Mouse (Mus musculus) frontal cortex, postnatal 36 days (tissue): ENCODE data around the gene Epha4.

ENCODE experiments used
- DNase-seq, 2 experiments: peaks; one replicate each; pipeline ENCODE4 v3.0.0; 2022; ENCODE audit warnings: low spot score in 2 of 2

Gene Epha4

DNA sequence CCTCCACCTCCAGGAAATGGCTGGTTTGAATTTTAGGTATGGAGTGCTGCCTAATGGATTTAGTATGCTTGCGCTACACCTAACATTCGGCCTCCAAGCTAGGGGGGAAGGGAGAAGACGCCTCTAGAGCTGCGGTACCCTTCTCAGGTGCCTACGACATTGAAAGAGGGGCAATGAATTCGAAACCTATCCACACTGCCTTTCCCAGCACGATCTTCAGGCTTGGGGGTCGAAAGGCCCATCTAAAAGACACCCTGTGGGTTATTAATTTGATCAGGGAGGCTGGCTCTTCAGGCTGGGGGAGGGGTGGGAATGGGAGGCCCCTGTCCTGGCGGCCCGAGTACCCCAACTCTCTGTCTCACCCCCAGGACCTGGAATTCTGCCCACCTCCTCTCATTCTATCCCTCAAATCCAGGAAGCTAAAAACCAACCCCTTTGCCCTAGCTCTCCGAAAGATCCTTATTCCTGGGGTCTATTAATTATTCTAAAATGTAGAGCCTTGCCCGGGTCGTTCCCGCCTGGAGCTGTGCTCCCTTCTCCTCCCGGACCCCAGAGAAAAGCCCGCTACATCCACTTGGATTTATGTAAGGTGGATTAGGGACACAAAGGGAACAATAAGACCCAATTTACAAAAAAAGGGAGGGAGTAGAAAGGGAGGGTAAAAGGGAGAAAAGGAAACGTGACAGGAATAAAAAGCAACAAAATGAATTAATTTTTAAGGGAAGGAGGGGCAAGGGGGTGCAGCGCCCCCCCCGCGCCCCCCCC lies 2.3 kb downstream of the Epha4 start:
- DNase-seq: no peak

DNA sequence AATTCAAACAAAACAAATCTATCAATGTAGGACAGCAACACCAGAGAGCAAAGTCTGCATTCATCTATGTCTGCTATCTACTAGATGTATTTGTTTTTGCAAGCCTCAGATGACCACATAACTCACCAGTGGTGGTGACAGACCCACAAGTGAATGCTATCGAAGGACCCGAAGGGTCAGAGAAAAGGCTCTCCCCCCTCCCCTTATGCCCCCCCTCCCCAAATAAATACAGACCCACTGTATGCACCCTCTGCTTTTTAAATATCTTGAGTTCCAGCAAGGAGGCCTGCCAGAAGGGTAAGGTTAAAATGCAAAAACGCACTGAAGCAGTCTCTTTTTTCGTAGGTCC lies 2.9 kb downstream of the Epha4 start:
- DNase-seq: no peak

DNA sequence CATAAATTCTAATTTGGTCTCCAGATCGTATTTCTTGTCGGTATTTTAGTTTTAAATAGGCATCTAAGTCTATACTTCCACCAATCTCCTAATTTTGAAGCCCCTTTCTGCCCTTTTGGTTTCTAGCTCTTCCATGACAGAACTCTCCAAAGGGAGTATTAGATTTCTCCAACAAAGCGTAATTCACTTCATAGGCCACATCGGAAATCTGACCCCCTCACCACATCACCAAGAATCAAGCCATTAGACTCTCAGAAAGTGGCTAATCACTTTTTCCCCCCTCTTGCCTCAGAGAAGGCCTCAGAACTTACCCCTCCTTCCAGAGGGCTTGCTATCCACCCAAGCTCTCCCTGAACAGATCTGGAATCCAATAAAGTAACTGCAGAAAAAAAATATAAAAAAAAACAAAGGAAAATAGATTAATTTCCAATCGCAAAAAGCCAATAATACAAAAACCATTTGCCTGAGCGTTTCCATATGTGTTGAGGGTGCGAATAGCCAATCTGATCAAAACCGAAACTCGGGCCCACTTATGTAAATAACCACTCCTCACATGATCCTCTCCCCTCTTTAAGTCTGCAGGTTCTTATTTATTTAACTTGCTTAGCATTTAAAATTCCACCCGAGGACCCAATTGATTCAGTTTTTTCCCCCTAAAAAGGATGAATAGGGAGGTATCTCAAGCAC lies 3.4 kb downstream of the Epha4 start:
- no peak for DNase-seq

DNA sequence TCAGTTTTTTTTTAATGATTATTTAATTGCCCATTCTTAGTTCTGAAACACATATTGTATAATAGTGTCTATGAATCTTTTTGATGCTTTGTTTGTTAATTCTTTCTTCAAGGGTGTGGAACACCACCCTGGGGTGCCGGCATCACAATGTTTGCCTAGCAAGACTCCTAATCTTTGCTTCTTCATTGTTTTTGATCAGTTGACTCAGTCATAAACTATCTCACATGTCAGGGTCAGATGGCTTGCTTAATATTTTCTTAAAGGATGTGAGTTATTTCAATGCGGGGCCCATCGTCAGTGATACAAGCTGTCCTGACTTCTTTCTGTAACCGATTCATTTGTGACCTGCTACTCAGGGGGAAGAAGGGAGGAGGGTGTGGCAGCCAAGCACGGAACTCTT lies 4.3 kb downstream of the Epha4 start:
- DNase-seq: no peak

DNA sequence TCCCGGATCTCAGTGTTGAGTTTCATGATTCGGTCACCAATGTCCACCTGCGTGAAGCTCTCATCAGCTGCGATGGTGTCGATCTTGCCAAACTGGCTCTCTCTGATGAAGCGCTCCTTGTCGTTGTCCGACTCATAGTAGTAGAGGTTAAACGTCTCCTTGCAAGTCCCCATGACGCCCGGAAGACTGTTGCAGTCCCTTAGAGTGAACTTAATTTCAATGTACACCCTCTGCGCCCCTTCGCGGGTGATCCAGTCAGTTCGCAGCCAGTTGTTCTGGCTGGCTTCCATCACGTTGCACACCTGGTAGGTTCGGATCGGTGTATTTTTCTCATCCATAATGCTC lies 8.1 kb downstream of the Epha4 start:
- DNase-seq: no peak

DNA sequence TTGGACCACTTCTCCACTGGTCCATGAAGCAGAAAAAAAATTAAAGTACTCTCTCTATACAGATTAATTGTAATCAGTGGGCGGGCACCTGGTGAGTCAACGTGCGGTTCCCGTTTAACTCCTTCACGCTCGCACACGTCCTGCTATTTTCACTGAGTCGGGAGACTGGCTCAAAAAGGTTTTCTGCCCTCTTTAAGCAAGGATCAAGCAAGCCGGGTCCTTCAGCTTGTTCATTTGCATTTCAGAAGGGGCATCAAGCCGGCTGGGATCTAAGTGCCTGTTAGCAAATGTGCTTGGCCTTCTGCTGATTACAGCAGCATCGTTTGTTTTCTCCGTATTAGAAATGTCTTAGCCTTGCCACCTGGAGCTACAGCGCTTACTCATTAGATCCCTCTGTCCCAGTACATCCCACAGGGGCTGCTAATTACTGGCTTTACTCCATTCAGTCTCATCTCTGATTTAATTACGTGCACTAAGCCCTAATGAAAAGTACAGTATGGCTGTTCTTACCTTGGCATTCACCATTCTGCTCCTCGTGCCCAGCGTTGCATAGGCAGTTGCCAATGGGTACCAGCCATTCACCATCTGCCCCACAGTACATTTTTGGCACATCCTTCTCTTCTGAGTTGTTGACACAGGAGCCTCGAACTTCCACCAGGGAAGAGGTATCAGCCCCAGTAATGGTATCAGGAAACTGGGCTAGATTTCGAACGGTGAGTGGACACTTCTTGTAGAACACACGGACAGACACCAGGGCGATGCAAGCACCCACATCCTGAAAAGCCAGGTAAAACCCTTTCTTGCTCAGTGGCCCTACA lies 8.6 kb downstream of the Epha4 start:
- DNase-seq: no peak

DNA sequence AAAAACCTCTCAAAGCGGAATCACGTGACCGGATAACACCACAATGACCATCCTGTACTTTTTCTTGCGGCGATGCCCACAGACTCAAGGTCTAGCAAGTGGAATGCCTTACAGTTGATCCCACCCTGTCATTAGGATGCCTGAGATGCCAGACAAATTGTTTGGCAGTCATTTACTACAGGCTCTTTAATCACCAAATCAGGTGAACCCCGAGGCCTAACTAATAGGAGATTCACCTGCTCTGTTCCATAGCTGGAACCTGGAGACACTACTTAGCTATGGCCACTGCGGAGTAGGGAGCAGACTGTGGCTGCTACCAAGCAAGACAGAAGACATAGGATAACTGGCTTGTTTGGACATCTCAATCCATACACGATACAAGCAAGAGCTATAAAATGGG lies 9.6 kb downstream of the Epha4 start:
- no peak for DNase-seq

DNA sequence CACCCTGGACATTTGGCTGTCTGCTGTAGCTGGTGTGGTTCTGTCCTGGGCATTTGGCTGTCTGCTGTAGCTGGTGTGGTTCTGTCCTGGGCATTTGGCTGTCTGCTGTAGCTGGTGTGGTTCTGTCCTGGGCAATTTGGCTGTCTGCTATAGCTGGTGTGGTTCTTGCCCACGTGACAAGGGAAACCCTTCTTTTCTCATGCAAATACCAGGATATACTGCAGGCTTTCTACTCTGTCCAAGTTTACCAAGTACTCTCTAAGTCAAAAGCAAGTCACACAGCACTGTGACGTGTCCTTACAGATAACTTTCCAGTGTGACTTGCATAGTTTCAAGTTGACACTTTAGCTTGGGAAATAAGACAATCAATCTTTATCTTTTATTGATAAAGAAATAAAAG lies 10.1 kb downstream of the Epha4 start:
- no peak for DNase-seq

DNA sequence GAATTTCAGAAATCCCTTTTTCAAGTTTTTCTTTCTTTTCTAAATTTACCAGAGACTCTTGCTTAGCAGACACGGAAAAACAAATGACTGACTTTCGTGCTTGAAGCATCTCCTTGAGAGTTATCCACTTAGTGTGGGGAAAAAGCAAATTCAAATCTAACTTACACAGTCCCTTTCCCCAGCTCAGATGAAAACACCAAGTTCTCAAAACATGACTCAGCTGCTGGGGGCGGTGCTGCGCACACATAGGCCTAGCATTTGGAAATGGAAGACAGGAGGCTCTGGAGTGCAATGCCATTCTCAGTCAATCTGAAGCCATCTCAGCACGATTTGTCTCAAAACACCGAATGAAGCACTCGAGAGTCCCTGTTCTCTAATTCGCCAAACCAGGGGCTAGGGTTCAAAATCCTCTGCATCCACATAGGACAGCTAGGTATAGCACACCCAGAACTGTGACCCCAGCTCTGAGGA lies 11.1 kb downstream of the Epha4 start:
- peak; percentile 64 to 70 for DNase-seq

DNA sequence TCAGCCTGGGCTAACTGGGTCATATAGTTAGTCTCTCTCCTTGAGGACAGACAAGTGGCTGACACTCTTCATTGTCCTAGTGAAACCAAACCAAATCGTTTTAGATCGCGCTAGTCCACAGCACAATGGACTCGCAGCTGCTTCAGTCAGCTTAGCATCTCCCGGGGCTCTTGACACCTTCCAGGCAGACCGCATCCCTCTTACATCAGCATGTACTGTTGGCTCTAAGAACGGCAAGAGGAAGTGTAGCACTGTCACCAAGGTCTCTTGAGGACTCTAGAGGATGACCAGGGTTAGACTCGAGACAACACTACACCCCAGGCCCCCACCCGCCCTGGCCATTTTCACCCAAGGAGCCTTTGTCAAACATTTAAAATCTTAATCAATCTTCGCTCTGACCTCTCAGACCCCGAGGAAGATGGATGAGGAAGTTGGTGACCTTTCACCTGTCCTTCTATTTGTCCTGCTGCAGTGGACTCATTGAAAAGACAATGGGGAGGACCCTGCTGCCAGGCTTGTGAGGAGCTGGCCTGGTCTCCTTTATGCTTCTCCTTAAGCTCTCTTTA lies 12.3 kb downstream of the Epha4 start:
- DNase-seq: no peak

DNA sequence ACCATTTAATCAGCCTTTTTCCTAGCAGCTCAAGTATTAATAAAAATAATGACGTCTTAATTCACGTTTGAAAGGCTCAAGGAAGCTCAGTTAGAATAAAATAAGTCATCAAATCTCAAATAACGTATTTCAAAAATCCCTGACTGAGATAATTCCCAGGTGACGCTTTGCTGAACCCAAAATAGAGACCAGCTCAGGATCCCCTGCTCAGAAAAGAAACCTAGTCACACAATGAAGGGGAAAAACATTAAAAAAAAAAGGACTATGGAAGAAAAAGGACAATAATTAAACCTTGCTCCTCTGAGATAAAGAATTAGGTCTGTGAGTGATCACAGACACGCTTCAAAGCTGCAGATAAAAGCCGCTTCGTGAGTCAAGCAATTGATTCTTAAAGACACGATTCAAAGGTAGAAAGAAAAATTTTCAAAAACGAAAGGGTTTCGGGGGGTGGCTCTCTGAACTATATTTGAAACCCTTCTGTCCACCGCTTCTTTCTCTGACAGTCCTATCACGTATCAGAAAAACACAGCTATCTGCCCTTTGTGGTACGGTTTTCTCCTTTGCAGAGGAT lies 13.4 kb downstream of the Epha4 start:
- no peak for DNase-seq

DNA sequence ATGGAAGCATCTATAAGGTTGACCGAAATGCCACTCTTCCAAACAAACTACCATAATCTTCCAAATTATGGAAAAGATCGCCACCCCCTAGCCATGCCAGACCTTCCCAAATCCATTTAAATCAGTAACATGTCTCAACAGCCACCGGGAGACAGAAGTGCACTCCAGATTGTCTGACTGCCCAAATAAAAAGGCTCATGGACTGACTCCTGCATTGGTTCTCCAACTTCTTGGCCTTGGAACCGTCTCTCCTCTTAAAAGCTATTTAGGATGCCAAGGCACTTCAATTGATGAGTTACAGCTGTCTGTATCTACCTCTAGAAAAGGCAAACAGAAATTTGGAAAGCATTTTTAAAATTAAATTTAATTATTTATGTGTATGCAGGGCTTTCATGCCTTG lies 17.4 kb downstream of the Epha4 start:
- no peak for DNase-seq

DNA sequence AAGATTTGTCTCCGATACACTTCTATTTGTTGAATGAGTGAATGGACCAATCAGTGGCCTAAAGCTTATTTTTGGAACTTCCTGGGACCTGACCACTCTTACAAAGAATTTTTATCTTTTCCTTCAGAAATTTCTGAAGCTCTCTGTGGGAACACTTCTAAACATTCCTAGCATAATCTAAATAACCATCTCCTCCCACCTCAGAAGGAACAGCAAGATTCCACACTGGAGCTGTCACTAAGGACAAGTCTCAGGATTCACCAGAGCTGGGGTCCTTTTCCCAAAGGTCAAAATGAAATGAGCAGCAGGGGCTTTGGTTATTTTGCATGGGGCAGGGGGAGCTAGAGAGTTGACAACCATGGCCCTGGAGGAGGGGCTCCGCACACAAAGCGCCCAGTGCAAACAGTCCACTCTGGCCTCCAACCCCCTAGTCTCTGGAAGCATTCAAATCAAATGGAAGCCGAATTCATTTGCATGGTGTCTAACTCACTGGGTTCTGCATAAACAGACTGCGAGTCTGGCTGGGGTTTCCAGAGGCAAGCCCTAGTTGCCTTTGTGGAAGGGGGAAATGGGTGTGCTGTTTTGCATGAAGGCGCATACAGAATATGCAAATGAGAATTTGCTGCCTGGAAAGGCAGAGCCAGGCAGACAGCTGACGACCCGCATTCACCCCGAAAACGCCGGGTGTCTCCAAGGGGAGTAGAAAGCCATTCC lies 18.3 kb downstream of the Epha4 start:
- no peak for DNase-seq

DNA sequence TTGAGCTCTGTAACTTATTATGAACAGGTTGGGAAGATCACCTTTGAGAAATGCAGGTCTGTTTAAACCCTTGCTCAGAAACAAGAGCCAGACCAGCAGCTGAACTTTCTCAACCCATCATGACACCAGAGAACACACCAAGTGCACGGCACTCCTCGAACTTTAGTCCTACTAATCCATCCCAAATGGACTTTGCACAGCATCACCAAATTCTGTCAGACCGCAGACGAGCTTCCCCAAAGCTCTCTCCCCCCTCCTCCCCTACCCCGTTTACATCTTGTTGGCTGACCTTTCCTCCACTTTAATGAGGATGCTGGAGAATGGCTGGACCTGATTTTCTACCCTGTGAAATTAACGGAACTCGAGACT lies 19.1 kb downstream of the Epha4 start:
- DNase-seq: no peak

DNA sequence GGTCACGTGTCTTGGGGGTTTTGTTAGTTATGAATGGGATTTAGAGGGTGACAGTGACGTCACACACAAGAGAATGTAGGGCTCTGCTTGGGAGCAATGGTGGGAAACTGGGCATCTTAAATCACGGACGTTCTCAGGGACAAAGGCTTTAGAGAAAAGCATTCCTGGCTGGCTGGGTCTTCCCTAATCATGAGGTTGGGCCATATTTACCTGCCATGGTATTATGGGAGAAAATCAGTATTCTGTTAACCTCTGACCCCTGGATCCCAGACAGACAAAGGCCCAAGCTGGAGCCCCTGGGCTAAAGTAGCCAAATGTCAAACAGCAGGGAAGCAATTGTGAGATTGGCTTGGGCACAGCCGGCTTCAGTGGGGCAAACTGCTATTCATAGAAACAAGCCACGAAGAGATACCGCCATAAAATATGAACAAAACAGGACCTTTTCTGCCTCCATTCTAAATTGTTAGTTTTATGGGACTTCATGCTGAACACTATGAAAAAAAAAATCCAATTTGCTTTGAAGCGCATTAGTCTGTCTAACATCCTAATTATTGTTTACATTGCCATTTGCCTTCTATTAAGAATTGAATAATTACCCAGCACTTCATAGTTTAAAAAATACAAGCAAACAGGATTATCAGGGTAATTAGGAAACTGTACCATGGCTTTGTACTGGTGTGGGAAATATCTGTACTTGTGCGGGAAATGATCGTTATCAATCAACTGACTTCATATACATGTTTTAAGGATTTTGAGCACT lies 19.7 kb downstream of the Epha4 start:
- DNase-seq: no peak

DNA sequence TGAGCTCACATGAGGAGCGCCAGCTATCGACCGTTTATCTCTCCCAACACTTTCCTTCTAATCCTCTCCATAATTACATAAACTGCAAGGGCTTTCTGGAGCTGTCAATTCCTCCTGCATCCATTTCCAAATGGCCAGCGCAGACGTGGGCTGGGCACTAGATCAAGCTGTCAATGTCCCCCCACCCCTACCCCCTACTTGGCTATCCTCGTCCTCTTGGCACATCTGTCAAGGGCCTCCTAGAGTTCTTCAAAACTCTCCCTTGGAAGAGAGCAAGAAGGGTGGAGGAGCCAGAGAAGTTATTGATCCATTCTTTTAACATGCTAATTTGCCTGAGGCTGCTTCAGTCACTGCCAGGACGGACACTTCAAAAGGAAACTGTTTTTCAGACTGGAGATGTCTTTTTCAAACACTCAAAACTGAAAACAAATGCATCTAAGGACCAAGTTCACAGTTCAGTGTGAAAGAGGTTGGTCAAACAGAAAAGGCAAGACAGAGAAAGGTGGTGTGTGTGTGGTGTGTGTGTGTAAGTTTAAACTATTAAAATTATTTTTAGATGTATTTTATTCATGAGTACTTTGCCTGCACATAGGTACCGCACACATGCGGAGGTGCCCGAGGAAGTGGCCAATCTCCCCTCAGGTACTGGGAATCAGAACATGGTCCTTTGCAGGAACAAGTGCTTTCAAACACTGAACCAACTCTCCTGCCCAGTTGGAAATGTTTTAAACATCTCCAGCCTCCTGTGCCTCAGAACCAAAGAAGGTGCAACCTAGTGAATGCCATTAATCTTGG lies 20.9 kb downstream of the Epha4 start:
- no peak for DNase-seq

DNA sequence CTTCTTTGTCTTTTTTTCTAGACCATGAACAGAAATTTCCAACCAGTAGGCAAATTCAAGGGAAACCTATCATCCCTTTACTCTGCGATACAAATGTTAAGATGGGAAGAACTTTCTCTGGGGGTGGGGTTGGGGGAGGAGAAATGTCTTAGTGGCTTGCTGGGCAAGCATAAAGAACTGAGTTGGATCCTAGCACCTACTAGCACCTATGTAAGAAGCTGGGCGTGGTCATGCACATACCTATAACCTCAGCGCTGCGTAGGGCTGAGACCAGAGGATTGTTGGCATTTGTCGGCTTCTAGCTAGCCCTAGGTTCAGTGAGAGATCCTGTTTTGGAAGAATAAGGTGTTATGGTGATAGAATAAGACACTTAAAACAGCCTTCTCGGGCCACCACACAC lies 24.7 kb downstream of the Epha4 start:
- DNase-seq: no peak

DNA sequence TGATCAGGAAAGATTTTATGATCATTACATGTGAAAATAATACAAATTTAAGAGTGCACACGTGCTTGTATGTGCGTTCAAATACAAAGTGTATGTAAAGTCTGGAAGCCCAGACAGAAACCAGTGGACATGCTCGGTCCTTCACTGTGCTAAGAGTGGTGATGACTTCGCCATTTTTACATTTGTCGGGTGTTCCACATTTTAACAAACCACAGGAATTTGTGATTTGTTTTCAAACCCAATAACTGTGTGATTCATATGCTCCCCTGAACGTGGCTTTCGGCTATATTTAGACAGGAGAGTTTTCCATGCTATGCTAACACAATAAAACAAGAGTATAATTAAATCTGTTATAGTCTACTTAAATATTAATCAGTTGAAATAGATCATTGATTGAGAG lies 25.5 kb downstream of the Epha4 start:
- DNase-seq: no peak

DNA sequence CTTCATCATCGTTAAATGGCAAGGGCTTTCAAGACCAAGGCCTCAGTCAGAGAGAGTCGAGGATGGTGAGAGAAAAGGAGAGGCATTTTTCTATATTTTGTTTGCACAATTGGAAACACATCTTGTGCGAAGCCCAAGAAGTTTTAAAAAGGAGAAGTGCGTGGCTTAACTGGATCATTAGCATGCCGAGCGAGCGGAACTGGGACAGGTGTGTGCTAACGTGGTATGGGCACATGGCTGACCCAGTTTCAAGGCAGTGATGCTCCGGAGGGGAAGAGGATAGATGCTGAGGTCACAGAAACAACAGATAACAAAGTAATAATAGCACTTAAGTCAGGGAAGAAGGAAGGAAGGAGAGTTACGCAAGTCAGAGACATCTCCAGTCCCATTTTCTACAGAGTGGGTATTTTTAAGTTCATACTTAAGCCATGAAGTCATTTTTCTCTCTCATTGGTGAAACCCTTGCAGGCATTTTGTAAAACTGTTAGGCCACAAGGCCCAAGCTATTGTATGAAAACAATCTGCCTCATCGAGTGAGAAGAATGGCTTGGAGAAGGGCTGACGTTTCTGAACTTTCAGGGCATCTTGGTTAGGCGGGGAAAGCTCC lies 26.9 kb downstream of the Epha4 start:
- DNase-seq: no peak
